Mouse (Mus musculus): ENCODE results near the gene Strip2. TPM values are rescaled to one million over a fixed set of nuclear protein-coding genes. Genes with fewer than 3 reads are reported as not detected.
A peak's percentile ranks its signal among the peaks of the same experiment; 100 is the strongest.

The Strip2 gene
- 1.5 and 1.7 TPM in 2 replicates for polyA plus RNA-seq (2015; fragmentation: Nextera tagmentation; extraction: Ambion mirVana)

GRCm38 (mm10) chr6:29916530-29917382, at the start of gene Strip2:
TSS of gene Strip2 (plus strand) at chr6:29917012.
- peak; percentile 100 for ATAC-seq (ENCODE audit: low FRiP score, low TSS enrichment)
- Histone ChIP-seq H3K4me2 (replicated peaks; ENCODE audit: low read depth, low read length) (peak within 1 kb of the TSS; percentile 98), H3K9me3 (ENCODE audit: low read length) (no peaks in the 10 kb centered on the region), H3K4me3 (ENCODE audit: low read length) (peak within 1 kb of the TSS; percentile 82), H3K36me3 (ENCODE audit: insufficient read depth, low read length) (0 out of 2 replicates have a peak, but pooled peaks cover 2% of the 10 kb centered on the region), H3K27me3 (ENCODE audit: insufficient read depth, low read length) (peaks cover 19% of the 10 kb centered on the region), H3K4me1 (ENCODE audit: insufficient read depth, low read length) (peaks cover 7% of the 10 kb centered on the region), H3K9ac (replicated peaks; ENCODE audit: low read length) (peak within 1 kb of the TSS; percentile 70), H3K27ac (ENCODE audit: low read length) (no peak within 1 kb of the TSS)
- under 1% methylated on average over 57 of the region's 67 CpGs for WGBS

- 0 out of 2 replicates have a peak, but pooled peaks cover 4% of the 10 kb centered on the region for H3K4me1 ChIP-seq (ENCODE audit: insufficient read depth, low read length)
- no peak for ATAC-seq (ENCODE audit: low FRiP score, low TSS enrichment)
- no peaks in the 10 kb centered on the region for H3K9me3 ChIP-seq (ENCODE audit: low read length)
- H3K9ac ChIP-seq (replicated peaks; ENCODE audit: low read length), result no peak overlapping the region
- no peaks in the 10 kb centered on the region for H3K27me3 ChIP-seq (ENCODE audit: insufficient read depth, low read length)
- WGBS, result 89% methylated on average over 2 of the region's 2 CpGs
- peak overlapping the region; percentile 45; the same call in 1 of the 2 replicates for H3K27ac ChIP-seq (ENCODE audit: low read length)
- no peak overlapping the region for H3K4me3 ChIP-seq (ENCODE audit: low read length)
- no peak overlapping the region for H3K4me2 ChIP-seq (replicated peaks; ENCODE audit: low read depth, low read length)
- H3K36me3 ChIP-seq (ENCODE audit: insufficient read depth, low read length), result 0 out of 2 replicates have a peak, but pooled peaks cover 2% of the 10 kb centered on the region
Measured at GRCm38 (mm10) chr6:29868341-29868895, 48.4 kb upstream of the Strip2 start.

- H3K27ac ChIP-seq (ENCODE audit: low read length), result no peak overlapping the region
- WGBS, result 86% methylated on average over 2 of the region's 2 CpGs
- ATAC-seq (ENCODE audit: low FRiP score, low TSS enrichment), result no peak
Measured at GRCm38 (mm10) chr6:29873654-29874053, 43.2 kb upstream of the Strip2 start.

GRCm38 (mm10) chr6:29875576-29875975, 41.2 kb upstream of the Strip2 start:
- no peaks in the 10 kb centered on the region for H3K9me3 ChIP-seq (ENCODE audit: low read length)
- no peak for ATAC-seq (ENCODE audit: low FRiP score, low TSS enrichment)
- no peak overlapping the region for H3K27ac ChIP-seq (ENCODE audit: low read length)
- H3K36me3 ChIP-seq (ENCODE audit: insufficient read depth, low read length), result 0 out of 2 replicates have a peak, but pooled peaks cover 7% of the 10 kb centered on the region
- H3K4me2 ChIP-seq (replicated peaks; ENCODE audit: low read depth, low read length), result no peak overlapping the region
- WGBS, result 90% methylated on average over 5 of the region's 5 CpGs
- no peak overlapping the region for H3K4me3 ChIP-seq (ENCODE audit: low read length)
- H3K9ac ChIP-seq (replicated peaks; ENCODE audit: low read length), result no peak overlapping the region
- no peaks in the 10 kb centered on the region for H3K4me1 ChIP-seq (ENCODE audit: insufficient read depth, low read length)
- H3K27me3 ChIP-seq (ENCODE audit: insufficient read depth, low read length), result no peaks in the 10 kb centered on the region

More at GRCm38 (mm10) chr6:29873654-29874053, 43.2 kb upstream of the Strip2 start:
- H3K4me1 ChIP-seq (ENCODE audit: insufficient read depth, low read length), result 0 out of 2 replicates have a peak, but pooled peaks cover 4% of the 10 kb centered on the region
- no peak overlapping the region for H3K4me3 ChIP-seq (ENCODE audit: low read length)
- no peak overlapping the region for H3K4me2 ChIP-seq (replicated peaks; ENCODE audit: low read depth, low read length)
- no peaks in the 10 kb centered on the region for H3K27me3 ChIP-seq (ENCODE audit: insufficient read depth, low read length)
- 0 out of 2 replicates have a peak, but pooled peaks cover 5% of the 10 kb centered on the region for H3K36me3 ChIP-seq (ENCODE audit: insufficient read depth, low read length)
- H3K9me3 ChIP-seq (ENCODE audit: low read length), result no peaks in the 10 kb centered on the region
- no peak overlapping the region for H3K9ac ChIP-seq (replicated peaks; ENCODE audit: low read length)

GRCm38 (mm10) chr6:29876782-29877181, 40.0 kb upstream of the Strip2 start:
- Histone ChIP-seq H3K36me3 (ENCODE audit: insufficient read depth, low read length) (0 out of 2 replicates have a peak, but pooled peaks cover 8% of the 10 kb centered on the region), H3K9me3 (ENCODE audit: low read length) (no peaks in the 10 kb centered on the region), H3K4me3 (ENCODE audit: low read length) (no peak overlapping the region), H3K9ac (replicated peaks; ENCODE audit: low read length) (no peak overlapping the region), H3K4me2 (replicated peaks; ENCODE audit: low read depth, low read length) (no peak overlapping the region), H3K27ac (ENCODE audit: low read length) (no peak overlapping the region), H3K4me1 (ENCODE audit: insufficient read depth, low read length) (no peaks in the 10 kb centered on the region), H3K27me3 (ENCODE audit: insufficient read depth, low read length) (no peaks in the 10 kb centered on the region)
- no peak for ATAC-seq (ENCODE audit: low FRiP score, low TSS enrichment)
- WGBS, result 75% methylated on average over 4 of the region's 4 CpGs

GRCm38 (mm10) chr6:29879579-29879978, 37.2 kb upstream of the Strip2 start:
- Histone ChIP-seq H3K4me1 (ENCODE audit: insufficient read depth, low read length) (0 out of 2 replicates have a peak, but pooled peaks cover 3% of the 10 kb centered on the region), H3K4me2 (replicated peaks; ENCODE audit: low read depth, low read length) (no peak overlapping the region), H3K36me3 (ENCODE audit: insufficient read depth, low read length) (0 out of 2 replicates have a peak, but pooled peaks cover 8% of the 10 kb centered on the region), H3K4me3 (ENCODE audit: low read length) (no peak overlapping the region), H3K9ac (replicated peaks; ENCODE audit: low read length) (no peak overlapping the region), H3K27me3 (ENCODE audit: insufficient read depth, low read length) (no peaks in the 10 kb centered on the region), H3K27ac (ENCODE audit: low read length) (no peak overlapping the region), H3K9me3 (ENCODE audit: low read length) (no peaks in the 10 kb centered on the region)
- no peak for ATAC-seq (ENCODE audit: low FRiP score, low TSS enrichment)

GRCm38 (mm10) chr6:29880796-29881195, 36.0 kb upstream of the Strip2 start:
- Histone ChIP-seq H3K36me3 (ENCODE audit: insufficient read depth, low read length) (0 out of 2 replicates have a peak, but pooled peaks cover 8% of the 10 kb centered on the region), H3K4me3 (ENCODE audit: low read length) (no peak overlapping the region), H3K4me1 (ENCODE audit: insufficient read depth, low read length) (0 out of 2 replicates have a peak, but pooled peaks cover 3% of the 10 kb centered on the region), H3K9me3 (ENCODE audit: low read length) (no peaks in the 10 kb centered on the region), H3K4me2 (replicated peaks; ENCODE audit: low read depth, low read length) (no peak overlapping the region), H3K9ac (replicated peaks; ENCODE audit: low read length) (no peak overlapping the region), H3K27ac (ENCODE audit: low read length) (no peak overlapping the region), H3K27me3 (ENCODE audit: insufficient read depth, low read length) (no peaks in the 10 kb centered on the region)
- no peak for ATAC-seq (ENCODE audit: low FRiP score, low TSS enrichment)
- 93% methylated on average over 3 of the region's 3 CpGs for WGBS

- H3K36me3 ChIP-seq (ENCODE audit: insufficient read depth, low read length), result peaks cover 14% of the 10 kb centered on the region
- no peaks in the 10 kb centered on the region for H3K27me3 ChIP-seq (ENCODE audit: insufficient read depth, low read length)
- no peak overlapping the region for H3K4me2 ChIP-seq (replicated peaks; ENCODE audit: low read depth, low read length)
- H3K9ac ChIP-seq (replicated peaks; ENCODE audit: low read length), result no peak overlapping the region
- WGBS, result 81% methylated on average over 2 of the region's 2 CpGs
- H3K27ac ChIP-seq (ENCODE audit: low read length), result no peak overlapping the region
- ATAC-seq (ENCODE audit: low FRiP score, low TSS enrichment), result no peak
- H3K9me3 ChIP-seq (ENCODE audit: low read length), result no peaks in the 10 kb centered on the region; the same call in 1 of the 2 replicates
- 0 out of 2 replicates have a peak, but pooled peaks cover 3% of the 10 kb centered on the region for H3K4me1 ChIP-seq (ENCODE audit: insufficient read depth, low read length)
- no peak overlapping the region for H3K4me3 ChIP-seq (ENCODE audit: low read length)
Measured at GRCm38 (mm10) chr6:29881936-29882335, 34.9 kb upstream of the Strip2 start.

- no peak overlapping the region for H3K27ac ChIP-seq (ENCODE audit: low read length)
- 0 out of 2 replicates have a peak, but pooled peaks cover 3% of the 10 kb centered on the region for H3K4me1 ChIP-seq (ENCODE audit: insufficient read depth, low read length)
- WGBS, result 50% methylated on average over 6 of the region's 6 CpGs
Measured at GRCm38 (mm10) chr6:29882870-29883269, 33.9 kb upstream of the Strip2 start.

More at GRCm38 (mm10) chr6:29882870-29883269, 33.9 kb upstream of the Strip2 start:
- H3K9ac ChIP-seq (replicated peaks; ENCODE audit: low read length), result no peak overlapping the region
- peaks cover 14% of the 10 kb centered on the region for H3K36me3 ChIP-seq (ENCODE audit: insufficient read depth, low read length)
- H3K27me3 ChIP-seq (ENCODE audit: insufficient read depth, low read length), result no peaks in the 10 kb centered on the region
- no peak for ATAC-seq (ENCODE audit: low FRiP score, low TSS enrichment)
- H3K9me3 ChIP-seq (ENCODE audit: low read length), result no peaks in the 10 kb centered on the region; the same call in 1 of the 2 replicates
- no peak overlapping the region for H3K4me3 ChIP-seq (ENCODE audit: low read length)
- H3K4me2 ChIP-seq (replicated peaks; ENCODE audit: low read depth, low read length), result no peak overlapping the region
